In genomic region chr9:31331906-31332305, GRCm38 (mm10) we compare ENCODE assay signal across 9 mouse cellular contexts. TPM values are rescaled to one million over a fixed set of nuclear protein-coding genes. Genes with fewer than 3 reads are reported as not detected.
DNase-seq lines count a peak whose midpoint lies in the region; ATAC-seq lines count a peak whose summit lies in the region.
"Had no signal": no experiment of that assay in that cellular context is flagged by ENCODE, and none has a peak within 500 bp of the region (broad histone marks: within the 10 kb centered on the region; RNA-seq: fewer than 3 reads in every experiment).

No protein-coding gene starts in this region.

- intact Hi-C loops in heart, postnatal 14 days (cut with DNase I) = loop anchor here (2.0 kb wide), 1 partner anchor 15 kb away; no protein-coding TSS in a partner anchor
- intact Hi-C loops in heart, postnatal 36 days (cut with DNase I) = loop anchor here (2.0 kb wide), 1 partner anchor 17 kb away; no protein-coding TSS in a partner anchor
- intact Hi-C loops in left cerebral cortex, postnatal 10 days (cut with DNase I) = no loop called here

- H3K4me1 ChIP-seq in midbrain, embryonic 10.5 days = no peaks in the 10 kb centered on the region

- peaks cover 52% of the 10 kb centered on the region for H3K36me3 ChIP-seq in midbrain, embryonic 10.5 days

- no peaks in the 10 kb centered on the region for H3K9me3 ChIP-seq in midbrain, embryonic 10.5 days (replicated peaks)

- no peak overlapping the region for H3K4me3 ChIP-seq in midbrain, embryonic 10.5 days

- peak; percentile 5 to 10 for DNase-seq in heart, postnatal 14 days
- no peak for DNase-seq in heart, postnatal 36 days
- peak; percentile 32 for DNase-seq in ES-CJ7 (ENCODE audit: low read depth, low spot score)
- peak; percentile 47 to 61 for DNase-seq in cerebellum, postnatal 25 days
- DNase-seq in lung, postnatal 10 days = peak; percentile 47
- DNase-seq in left cerebral cortex, postnatal 10 days (ENCODE audit: extremely low spot score in 1 of 2, low spot score in 2 of 2) = no peak
- DNase-seq in midbrain, embryonic 10.5 days (ENCODE audit: low spot score) = no peak

- ATAC-seq in activated CD4-positive, CD25-positive, alpha-beta regulatory T cell, adult 4 months = no peak
- ATAC-seq: forebrain, embryonic 16.5 days had no signal

- no peak overlapping the region for H3K27ac ChIP-seq in midbrain, embryonic 10.5 days (replicated peaks)

- WGBS in midbrain, embryonic 10.5 days = 62% methylated on average over 3 of the region's 3 CpGs

- no peaks in the 10 kb centered on the region for H3K27me3 ChIP-seq in midbrain, embryonic 10.5 days (ENCODE audit: low read depth, poor library complexity, severe bottlenecking)

RNA-seq across cellular contexts. Expression of gene Prdm10, which starts 51.6 kb away (rescaled TPM):
- total RNA-seq in heart, postnatal 14 days (2021) = 1 to 10 TPM; 5.4 to 5.5 TPM
- 1 to 10 TPM; 4.2 to 4.7 TPM for total RNA-seq in heart, postnatal 36 days (2021)
- 1 to 10 TPM; 7.3 to 7.8 TPM for polyA plus RNA-seq in activated CD4-positive, CD25-positive, alpha-beta regulatory T cell, adult 4 months (2017; shearing (Covaris generic))
- total RNA-seq in left cerebral cortex, postnatal 10 days (2021) = 10 to 100 TPM; 17.3 to 17.6 TPM
- 7.3 and 8.7 TPM in 2 replicates for polyA plus RNA-seq in midbrain, embryonic 10.5 days (2016; fragmentation: Nextera tagmentation; extraction: Ambion mirVana)

RNA-seq across cellular contexts. Expression of gene Nfrkb, which starts 54.1 kb away (rescaled TPM):
- 10 to 100 TPM; 13.1 TPM for total RNA-seq in heart, postnatal 14 days (2021)
- 1 to 10 TPM; 9.4 to 9.5 TPM for total RNA-seq in heart, postnatal 36 days (2021)
- polyA plus RNA-seq in activated CD4-positive, CD25-positive, alpha-beta regulatory T cell, adult 4 months (2017; shearing (Covaris generic)) = 10 to 100 TPM; 26.8 to 32.0 TPM
- 10 to 100 TPM; 32.3 to 35.3 TPM for total RNA-seq in left cerebral cortex, postnatal 10 days (2021)
- polyA plus RNA-seq in midbrain, embryonic 10.5 days (2016; fragmentation: Nextera tagmentation; extraction: Ambion mirVana) = 18.4 and 24.8 TPM in 2 replicates

Comparison
In these comparisons a context has a peak if more than half of its experiments do, and no peak if none do; other contexts are left out.
1. DNase-seq: peak in heart, postnatal 14 days (2 of 2), ES-CJ7 (single experiment), cerebellum, postnatal 25 days (2 of 2) and lung, postnatal 10 days (single experiment); none in heart, postnatal 36 days (0 of 2), left cerebral cortex, postnatal 10 days (0 of 2) and midbrain, embryonic 10.5 days (single experiment).